Mouse (Mus musculus) urinary bladder, postnatal 4 days (tissue): Measurements from ENCODE around the gene Sf3b1.
"Not testable (repeated sequence)": the region's sequence is repeated elsewhere in the genome, so short reads cannot be mapped to it uniquely, and the experiment has no call there.

Experiments used
- DNase-seq, 2 experiments: peaks; one replicate each; pipeline ENCODE4 v3.0.0; 2021 to 2022; ENCODE audit warnings: low spot score in 2 of 2

The Sf3b1 gene

GRCm38 (mm10) chr1:55027253-55027801 is at the start of gene Sf3b1:
Gene Sf3b1, minus strand, starts transcription at chr1:55027481.
- DNase-seq: peak; percentile 94 to 95

- no peak for DNase-seq
These were observed 49.1 kb upstream of the Sf3b1 start for GRCm38 (mm10) chr1:55076395-55076743.

- no peak for DNase-seq
These were observed 48.5 kb upstream of the Sf3b1 start for GRCm38 (mm10) chr1:55075652-55076394.

GRCm38 (mm10) chr1:55074757-55075156 is 47.5 kb upstream of the Sf3b1 start:
- DNase-seq: no peak

GRCm38 (mm10) chr1:55072328-55072727 is 45.0 kb upstream of the Sf3b1 start:
- not testable (repeated sequence) for DNase-seq

GRCm38 (mm10) chr1:55061772-55062171 is 34.5 kb upstream of the Sf3b1 start:
- DNase-seq: no peak

- no peak for DNase-seq
These were observed 33.8 kb upstream of the Sf3b1 start for GRCm38 (mm10) chr1:55061099-55061498.

GRCm38 (mm10) chr1:55058383-55058782 is 31.1 kb upstream of the Sf3b1 start:
- not testable (repeated sequence) for DNase-seq

GRCm38 (mm10) chr1:55055322-55056115 is 28.2 kb upstream of the Sf3b1 start:
- no peak for DNase-seq

GRCm38 (mm10) chr1:55053596-55053995 is 26.3 kb upstream of the Sf3b1 start:
- DNase-seq: no peak

- peak; percentile 81 to 85 for DNase-seq
These were observed 25.7 kb upstream of the Sf3b1 start for GRCm38 (mm10) chr1:55053005-55053404.

- peak; percentile 98 to 99 for DNase-seq
These were observed 25.2 kb upstream of the Sf3b1 start, which contains the start of gene Coq10b for GRCm38 (mm10) chr1:55052355-55052953. Gene Coq10b, plus strand, starts transcription at chr1:55052770.

- no peak for DNase-seq
These were observed 24.4 kb upstream of the Sf3b1 start for GRCm38 (mm10) chr1:55051671-55052070.

- DNase-seq: no peak
These were observed 21.7 kb upstream of the Sf3b1 start for GRCm38 (mm10) chr1:55048841-55049587.

- DNase-seq: no peak
These were observed 15.9 kb upstream of the Sf3b1 start for GRCm38 (mm10) chr1:55043164-55043563.

GRCm38 (mm10) chr1:55042246-55042645 is 15.0 kb upstream of the Sf3b1 start:
- no peak for DNase-seq

- no peak for DNase-seq
These were observed 14.4 kb upstream of the Sf3b1 start for GRCm38 (mm10) chr1:55041691-55042090.

GRCm38 (mm10) chr1:55039944-55040343 is 12.7 kb upstream of the Sf3b1 start:
- DNase-seq: no peak

GRCm38 (mm10) chr1:55031026-55031779 is 3.9 kb upstream of the Sf3b1 start:
- no peak for DNase-seq

GRCm38 (mm10) chr1:55029446-55029845 is 2.2 kb upstream of the Sf3b1 start:
- no peak for DNase-seq
